Mouse (Mus musculus) stomach, embryonic 14.5 days (tissue): Measurements from ENCODE around the gene Phb2. TPM values are rescaled to one million over a fixed set of nuclear protein-coding genes. Genes with fewer than 3 reads are reported as not detected.
A peak's percentile ranks its signal among the peaks of the same experiment; 100 is the strongest.

Experiments used
- ATAC-seq: fragments of 200-750 bp; cut with Nextera tagmentation; 2 replicates; pipeline ENCODE4 v1.8.0; 2017; ENCODE audit warnings: low read depth, moderate TSS enrichment; ENCODE audit not compliant: insufficient number of reproducible peaks, insufficient read depth, low FRiP score
- H3K27ac ChIP-seq: fragments of 300-500 bp; sonication (generic); 2 replicates; pipeline ENCODE4 v1.5.1; 2014; ENCODE audit warnings: mild to moderate bottlenecking, low read length, moderate library complexity, mixed read lengths
- H3K27me3 ChIP-seq: fragments of 300-500 bp; sonication (generic); 2 replicates; pipeline ENCODE4 v1.6.1; 2014; ENCODE audit warnings: low read length, control low read depth, mixed read lengths; ENCODE audit not compliant: control insufficient read depth, insufficient read depth
- H3K36me3 ChIP-seq: fragments of 300-500 bp; sonication (generic); 2 replicates; pipeline ENCODE4 v1.6.1; 2014; ENCODE audit warnings: mild to moderate bottlenecking, control low read depth, low read length, moderate library complexity, mixed read lengths; ENCODE audit not compliant: control insufficient read depth, insufficient read depth
- H3K4me1 ChIP-seq: fragments of 300-500 bp; sonication (generic); 2 replicates; pipeline ENCODE4 v1.6.1; 2014; ENCODE audit warnings: low read length, control low read depth, mixed read lengths; ENCODE audit not compliant: control insufficient read depth, insufficient read depth
- H3K4me2 ChIP-seq: fragments of 300-500 bp; sonication (generic); replicated peaks from 2 replicates; pipeline ENCODE4 v1.6.1; 2014; ENCODE audit warnings: low read depth, low read length, control low read depth
- H3K4me3 ChIP-seq: fragments of 300-500 bp; sonication (generic); 2 replicates; pipeline ENCODE4 v1.5.1; 2014; ENCODE audit warnings: low read depth, low read length, control low read depth
- H3K9ac ChIP-seq: fragments of 300-500 bp; sonication (generic); replicated peaks from 2 replicates; pipeline ENCODE4 v1.6.1; 2014; ENCODE audit warnings: low read depth, mild to moderate bottlenecking, control low read depth, low read length, moderate library complexity, mixed read lengths
- H3K9me3 ChIP-seq: fragments of 300-500 bp; sonication (generic); 2 replicates; pipeline ENCODE4 v1.6.1; 2016; ENCODE audit warnings: low read depth, low read length, control low read depth; ENCODE audit not compliant: control insufficient read depth
- WGBS: fragments of 180-500 bp; shearing (Covaris S2); extraction: QIAGEN DNeasy Blood & Tissue Kit; methylation state at CpG from one replicate; pipeline ENCODE4 v1.1.7; 2014; 5-methylcytosine and 5-hydroxymethylcytosine counted together
- polyA plus RNA-seq: library from polyadenylated mRNA; unstranded; fragments of >200 nt; fragmentation: Nextera tagmentation; extraction: Ambion mirVana; gene quantifications from 2 replicates; pipeline ENCODE4 v1.2.1, GENCODE M21; 2014

The Phb2 gene
- polyA plus RNA-seq, 1 experiment from 2014 or later: 290 TPM

- no peak for ATAC-seq
- no peaks in the 10 kb centered on the region for H3K27me3 ChIP-seq
- 89% methylated on average over 7 of the region's 7 CpGs for WGBS
Observed at GRCm38 (mm10) chr6:124696441-124697150, 15.5 kb upstream of the Phb2 start.

GRCm38 (mm10) chr6:124698751-124699150 lies 13.4 kb upstream of the Phb2 start:
- no peak for ATAC-seq
- no peaks in the 10 kb centered on the region for H3K27me3 ChIP-seq
- H3K9me3 ChIP-seq: no peaks in the 10 kb centered on the region
- no peak overlapping the region for H3K27ac ChIP-seq
- no peak overlapping the region for H3K4me3 ChIP-seq
- peaks cover 10% of the 10 kb centered on the region; the same call in 1 of the 2 replicates for H3K4me1 ChIP-seq
- H3K36me3 ChIP-seq: peaks cover 42% of the 10 kb centered on the region
- no peak overlapping the region for H3K4me2 ChIP-seq
- H3K9ac ChIP-seq: no peak overlapping the region
- 68% methylated on average over 6 of the region's 6 CpGs for WGBS

More at GRCm38 (mm10) chr6:124696441-124697150, 15.5 kb upstream of the Phb2 start:
- H3K27ac ChIP-seq: no peak overlapping the region
- no peak overlapping the region for H3K4me3 ChIP-seq
- no peak overlapping the region for H3K9ac ChIP-seq
- no peak overlapping the region for H3K4me2 ChIP-seq
- peaks cover 20% of the 10 kb centered on the region; the same call in 1 of the 2 replicates for H3K36me3 ChIP-seq
- no peaks in the 10 kb centered on the region for H3K9me3 ChIP-seq
- H3K4me1 ChIP-seq: peaks cover 12% of the 10 kb centered on the region; the same call in 1 of the 2 replicates

- no peak overlapping the region for H3K27ac ChIP-seq
- H3K9ac ChIP-seq: no peak overlapping the region
- no peaks in the 10 kb centered on the region for H3K9me3 ChIP-seq
- H3K4me3 ChIP-seq: no peak overlapping the region
- H3K4me1 ChIP-seq: 0 out of 2 replicates have a peak, but pooled peaks cover 4% of the 10 kb centered on the region
- WGBS: 85% methylated on average over 4 of the region's 4 CpGs
- H3K4me2 ChIP-seq: no peak overlapping the region
- no peaks in the 10 kb centered on the region for H3K27me3 ChIP-seq
- H3K36me3 ChIP-seq: peaks cover 47% of the 10 kb centered on the region
- no peak for ATAC-seq
Observed at GRCm38 (mm10) chr6:124699366-124699765, 12.8 kb upstream of the Phb2 start.

GRCm38 (mm10) chr6:124699962-124700610 lies 12.1 kb upstream of the Phb2 start:
- no peaks in the 10 kb centered on the region for H3K27me3 ChIP-seq
- peaks cover 54% of the 10 kb centered on the region for H3K36me3 ChIP-seq
- H3K27ac ChIP-seq: no peak overlapping the region
- ATAC-seq: no peak
- H3K9ac ChIP-seq: no peak overlapping the region
- H3K4me2 ChIP-seq: no peak overlapping the region
- H3K9me3 ChIP-seq: no peaks in the 10 kb centered on the region
- 84% methylated on average over 11 of the region's 11 CpGs for WGBS
- no peak overlapping the region for H3K4me3 ChIP-seq
- no peaks in the 10 kb centered on the region for H3K4me1 ChIP-seq

- Histone ChIP-seq H3K27ac (no peak overlapping the region), H3K4me2 (no peak overlapping the region), H3K9ac (no peak overlapping the region), H3K27me3 (no peaks in the 10 kb centered on the region), H3K4me1 (no peaks in the 10 kb centered on the region), H3K9me3 (no peaks in the 10 kb centered on the region), H3K36me3 (peaks cover 61% of the 10 kb centered on the region), H3K4me3 (no peak overlapping the region)
- 74% methylated on average over 8 of the region's 8 CpGs for WGBS
- ATAC-seq: peak; percentile 20; the same call in 1 of the 2 replicates
Observed at GRCm38 (mm10) chr6:124701338-124701737, 10.8 kb upstream of the Phb2 start.

GRCm38 (mm10) chr6:124702102-124702783 lies 9.9 kb upstream of the Phb2 start:
- ATAC-seq: no peak
- no peak overlapping the region for H3K4me2 ChIP-seq
- H3K4me3 ChIP-seq: no peak overlapping the region
- 91% methylated on average over 17 of the region's 17 CpGs for WGBS
- H3K4me1 ChIP-seq: no peaks in the 10 kb centered on the region
- no peak overlapping the region for H3K9ac ChIP-seq
- no peaks in the 10 kb centered on the region for H3K9me3 ChIP-seq
- peaks cover 61% of the 10 kb centered on the region for H3K36me3 ChIP-seq
- H3K27ac ChIP-seq: no peak overlapping the region
- no peaks in the 10 kb centered on the region for H3K27me3 ChIP-seq

- Histone ChIP-seq H3K4me3 (no peak overlapping the region), H3K4me2 (no peak overlapping the region), H3K27me3 (no peaks in the 10 kb centered on the region), H3K9ac (no peak overlapping the region), H3K27ac (no peak overlapping the region), H3K9me3 (no peaks in the 10 kb centered on the region), H3K4me1 (no peaks in the 10 kb centered on the region), H3K36me3 (peaks cover 61% of the 10 kb centered on the region)
- ATAC-seq: peak; percentile 63; the same call in 1 of the 2 replicates
- 61% methylated on average over 3 of the region's 3 CpGs for WGBS
Observed at GRCm38 (mm10) chr6:124702784-124703103, 9.4 kb upstream of the Phb2 start.

GRCm38 (mm10) chr6:124703789-124704188 lies 8.3 kb upstream of the Phb2 start:
- H3K4me2 ChIP-seq: no peak overlapping the region
- no peak overlapping the region for H3K27ac ChIP-seq
- H3K9ac ChIP-seq: no peak overlapping the region
- peaks cover 70% of the 10 kb centered on the region for H3K36me3 ChIP-seq
- H3K4me1 ChIP-seq: no peaks in the 10 kb centered on the region
- no peaks in the 10 kb centered on the region for H3K9me3 ChIP-seq
- 67% methylated on average over 7 of the region's 7 CpGs for WGBS
- no peaks in the 10 kb centered on the region for H3K27me3 ChIP-seq
- no peak overlapping the region for H3K4me3 ChIP-seq
- ATAC-seq: no peak
